Mouse (Mus musculus) erythroblast, embryonic 14.5 days (primary cell): ENCODE results near the gene Bbs2.

ENCODE experiments used
- GATA1 ChIP-seq: IDR thresholded peaks from 2 replicates; pipeline ENCODE4 v1.6.1; 2012; ENCODE audit warnings: low read length, inconsistent platforms, mixed read lengths
- TAL1 ChIP-seq: IDR thresholded peaks from 3 replicates; pipeline ENCODE4 v1.6.1; 2012; ENCODE audit warnings: low read length, inconsistent platforms, mixed read lengths

DNA sequence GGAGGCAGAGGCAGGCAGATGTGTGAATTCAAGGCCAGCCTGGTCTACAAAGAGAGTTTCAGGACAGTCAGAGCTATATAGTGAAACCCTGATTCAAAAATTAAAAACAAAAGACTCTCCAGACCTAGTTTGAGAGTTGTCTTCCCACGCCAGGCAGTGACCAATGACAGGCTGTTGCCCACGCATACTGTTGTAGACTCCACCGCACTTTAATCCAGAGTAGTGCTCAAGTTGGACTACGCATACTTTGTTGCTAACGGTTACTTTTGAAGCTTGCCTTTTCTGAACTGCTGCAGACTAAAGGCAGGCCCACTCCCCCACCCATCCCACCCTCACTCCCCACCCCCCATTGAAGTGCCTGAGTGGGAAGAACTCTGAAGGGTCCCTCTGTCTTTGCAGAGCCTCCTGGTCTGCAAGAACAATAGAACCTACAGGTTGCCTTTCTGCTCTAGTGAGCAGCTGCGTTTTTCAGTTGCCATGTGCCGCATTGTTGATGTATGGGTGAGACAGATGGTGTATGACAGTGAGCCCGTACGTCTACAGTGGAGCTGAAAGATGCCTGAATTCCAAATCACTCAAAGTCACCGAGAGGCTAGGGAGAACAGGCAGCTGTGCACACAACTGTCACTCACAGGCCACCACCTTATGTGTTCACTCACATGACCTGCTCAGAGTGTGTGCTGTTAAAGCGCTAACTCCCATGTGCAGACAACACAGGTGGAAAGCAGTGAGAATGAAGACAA, 32.4 kb downstream of the Bbs2 start:
- TF ChIP-seq GATA1 (no peak), TAL1 (no peak)
